Mouse (Mus musculus): Measurements from ENCODE around the gene Def6. TPM values are rescaled to one million over a fixed set of nuclear protein-coding genes. Genes with fewer than 3 reads are reported as not detected.

The Def6 gene
- total and polyA plus RNA-seq, 3 experiments: 121 to 154 TPM; not detected in 1

GRCm38 (mm10) chr17:28163666-28164065, 43.9 kb upstream of the Def6 start:
- H3K4me1 ChIP-seq (ENCODE audit: control insufficient read depth in 1 of 2, insufficient read depth in 2 of 2, low read length in 2 of 2): no peaks in the 10 kb centered on the region
- no peak overlapping the region for H3K9ac ChIP-seq (ENCODE audit: control insufficient read depth, low read depth, low read length, poor library complexity, severe bottlenecking)
- TF ChIP-seq RAD21 (IDR thresholded peaks at IDR 0.05; ENCODE audit: low read depth, low read length) (peak; percentile 92), TAL1 (IDR thresholded peaks at IDR 0.05; ENCODE audit: low read length) (no peak), CTCF (IDR thresholded peaks at IDR 0.05 in 2 of 3, conservative IDR thresholded peaks at IDR 0.05 in 1 of 3; ENCODE audit: control insufficient read depth in 1 of 3, insufficient read depth in 1 of 3, low read depth in 2 of 3, low read length in 3 of 3, poor library complexity in 1 of 3, severe bottlenecking in 1 of 3) (peak; percentile 82 to 98 (median 95)), MYC (IDR thresholded peaks at IDR 0.05; ENCODE audit: low read depth, low read length) (no peak), SMC3 (IDR thresholded peaks at IDR 0.05; ENCODE audit: low read depth, low read length) (peak; percentile 83), ZC3H11A (IDR thresholded peaks at IDR 0.05; ENCODE audit: low read depth, low read length) (peak; percentile 71)
- H3K36me3 ChIP-seq (ENCODE audit: control insufficient read depth in 1 of 2, insufficient read depth in 2 of 2, low read length in 2 of 2): no peaks in the 10 kb centered on the region
- no peaks in the 10 kb centered on the region for H3K79me2 ChIP-seq (ENCODE audit: control insufficient read depth, insufficient read depth, low read length, poor library complexity)
- DNase-seq (ENCODE audit: low read depth, low spot score): peak; percentile 75
- no peaks in the 10 kb centered on the region for H3K9me3 ChIP-seq (replicated peaks; ENCODE audit: insufficient read depth, low read length)
- no peak overlapping the region for H3K4me3 ChIP-seq (ENCODE audit: control insufficient read depth in 1 of 2, insufficient read depth in 1 of 2, low read depth in 2 of 2, low read length in 2 of 2)
- H3K27ac ChIP-seq (ENCODE audit: control insufficient read depth, low read depth, low read length): no peak overlapping the region
- peaks cover 0 to 6% of the 10 kb centered on the region in 2 experiments; a peak in 3 of 4 replicates for H3K27me3 ChIP-seq (ENCODE audit: control insufficient read depth in 1 of 2, insufficient read depth in 2 of 2, low read length in 2 of 2)

GRCm38 (mm10) chr17:28170460-28171305, 36.9 kb upstream of the Def6 start:
- no peaks in the 10 kb centered on the region for H3K27me3 ChIP-seq (ENCODE audit: control insufficient read depth in 1 of 2, insufficient read depth in 2 of 2, low read length in 2 of 2)
- DNase-seq (ENCODE audit: low read depth, low spot score): no peak
- no peak for TF ChIP-seq MXI1 (IDR thresholded peaks at IDR 0.05; ENCODE audit: low read depth, low read length)
- TF ChIP-seq POLR2A (IDR thresholded peaks at IDR 0.05; ENCODE audit: control insufficient read depth in 1 of 2, insufficient read depth in 1 of 2, low read depth in 1 of 2, low read length in 2 of 2, poor library complexity in 1 of 2): no peak
- no peak for TF ChIP-seq USF2 (IDR thresholded peaks at IDR 0.05; ENCODE audit: borderline replicate concordance in 1 of 2, insufficient read depth in 1 of 2, low read depth in 1 of 2, low read length in 2 of 2)
- no peak for TF ChIP-seq BHLHE40 (IDR thresholded peaks at IDR 0.05; ENCODE audit: borderline replicate concordance, low read depth, low read length)
- TF ChIP-seq POLR2AphosphoS2 (IDR thresholded peaks at IDR 0.05; ENCODE audit: low read length): no peak

GRCm38 (mm10) chr17:28172690-28173089, 34.9 kb upstream of the Def6 start:
- peaks cover 0 to 2% of the 10 kb centered on the region in 2 experiments; a peak in 1 of 4 replicates for H3K36me3 ChIP-seq (ENCODE audit: control insufficient read depth in 1 of 2, insufficient read depth in 2 of 2, low read length in 2 of 2)
- H3K79me2 ChIP-seq (ENCODE audit: control insufficient read depth, insufficient read depth, low read length, poor library complexity): peaks cover 5% of the 10 kb centered on the region; the same call in 1 of the 2 replicates
- no peaks in the 10 kb centered on the region for H3K27me3 ChIP-seq (ENCODE audit: control insufficient read depth in 1 of 2, insufficient read depth in 2 of 2, low read length in 2 of 2)
- H3K4me1 ChIP-seq (ENCODE audit: control insufficient read depth in 1 of 2, insufficient read depth in 2 of 2, low read length in 2 of 2): peaks cover 3 to 9% of the 10 kb centered on the region in 2 experiments; a peak in 3 of 4 replicates
- H3K9ac ChIP-seq (ENCODE audit: control insufficient read depth, low read depth, low read length, poor library complexity, severe bottlenecking): peak overlapping the region; percentile 11
- TF ChIP-seq MYC (IDR thresholded peaks at IDR 0.05; ENCODE audit: low read depth, low read length): no peak
- no peak for TF ChIP-seq POLR2A (IDR thresholded peaks at IDR 0.05; ENCODE audit: control insufficient read depth in 1 of 2, insufficient read depth in 1 of 2, low read depth in 1 of 2, low read length in 2 of 2, poor library complexity in 1 of 2)
- TF ChIP-seq ETS1 (IDR thresholded peaks at IDR 0.05; ENCODE audit: low read depth, low read length): no peak
- TF ChIP-seq GABPA (IDR thresholded peaks at IDR 0.05; ENCODE audit: low read depth, low read length): no peak
- no peak for TF ChIP-seq ELF1 (IDR thresholded peaks at IDR 0.05; ENCODE audit: low read depth, low read length)
- no peak for TF ChIP-seq HCFC1 (IDR thresholded peaks at IDR 0.05; ENCODE audit: low read depth, low read length)
- no peak for TF ChIP-seq BHLHE40 (IDR thresholded peaks at IDR 0.05; ENCODE audit: borderline replicate concordance, low read depth, low read length)
- no peak overlapping the region for H3K4me3 ChIP-seq (ENCODE audit: control insufficient read depth in 1 of 2, insufficient read depth in 1 of 2, low read depth in 2 of 2, low read length in 2 of 2)
- no peak overlapping the region for H3K27ac ChIP-seq (ENCODE audit: control insufficient read depth, low read depth, low read length)
- no peak for DNase-seq (ENCODE audit: low read depth, low spot score)
- no peaks in the 10 kb centered on the region for H3K9me3 ChIP-seq (replicated peaks; ENCODE audit: insufficient read depth, low read length)

More at GRCm38 (mm10) chr17:28170460-28171305, 36.9 kb upstream of the Def6 start:
- Histone ChIP-seq H3K4me1 (ENCODE audit: control insufficient read depth in 1 of 2, insufficient read depth in 2 of 2, low read length in 2 of 2) (peaks cover 3 to 9% of the 10 kb centered on the region in 2 experiments; a peak in 3 of 4 replicates), H3K27ac (ENCODE audit: control insufficient read depth, low read depth, low read length) (no peak overlapping the region), H3K9me3 (replicated peaks; ENCODE audit: insufficient read depth, low read length) (no peaks in the 10 kb centered on the region), H3K4me3 (ENCODE audit: control insufficient read depth in 1 of 2, insufficient read depth in 1 of 2, low read depth in 2 of 2, low read length in 2 of 2) (no peak overlapping the region), H3K79me2 (ENCODE audit: control insufficient read depth, insufficient read depth, low read length, poor library complexity) (no peaks in the 10 kb centered on the region), H3K9ac (ENCODE audit: control insufficient read depth, low read depth, low read length, poor library complexity, severe bottlenecking) (no peak overlapping the region), H3K36me3 (ENCODE audit: control insufficient read depth in 1 of 2, insufficient read depth in 2 of 2, low read length in 2 of 2) (peaks cover 0 to 2% of the 10 kb centered on the region in 2 experiments; a peak in 1 of 4 replicates)
